Mouse (Mus musculus) C2C12 (cell line): ENCODE results near the gene E2f4.

Experiments
- CEBPB ChIP-seq: IDR thresholded peaks from one replicate; pipeline ENCODE4 v1.6.1; 2011; ENCODE audit warnings: low read depth, mild to moderate bottlenecking, control low read depth, moderate library complexity
- CTCF ChIP-seq: IDR thresholded peaks from one replicate; pipeline ENCODE4 v1.5.1; 2011; ENCODE audit not compliant: control insufficient read depth, insufficient read depth, insufficient read length
- FOSL1 ChIP-seq: IDR thresholded peaks from one replicate; pipeline ENCODE4 v1.8.0; 2011; ENCODE audit warnings: mild to moderate bottlenecking, low read length; ENCODE audit not compliant: poor library complexity, insufficient read depth, severe bottlenecking
- MAX ChIP-seq: IDR thresholded peaks from one replicate; pipeline ENCODE4 v1.6.1; 2011; ENCODE audit warnings: mild to moderate bottlenecking, control low read depth
- MYOD1 ChIP-seq: IDR thresholded peaks from one replicate; pipeline ENCODE4 v1.6.1; 2011; ENCODE audit warnings: low read depth; ENCODE audit not compliant: control insufficient read depth, insufficient read length
- MYOG ChIP-seq: IDR thresholded peaks from one replicate; pipeline ENCODE4 v1.6.1; 2011; ENCODE audit not compliant: control insufficient read depth, insufficient read length; ENCODE audit errors: extremely low read depth
- USF1 ChIP-seq: IDR thresholded peaks from one replicate; pipeline ENCODE4 v1.6.1; 2011; ENCODE audit warnings: low read depth, mild to moderate bottlenecking, control low read depth, moderate library complexity

DNA sequence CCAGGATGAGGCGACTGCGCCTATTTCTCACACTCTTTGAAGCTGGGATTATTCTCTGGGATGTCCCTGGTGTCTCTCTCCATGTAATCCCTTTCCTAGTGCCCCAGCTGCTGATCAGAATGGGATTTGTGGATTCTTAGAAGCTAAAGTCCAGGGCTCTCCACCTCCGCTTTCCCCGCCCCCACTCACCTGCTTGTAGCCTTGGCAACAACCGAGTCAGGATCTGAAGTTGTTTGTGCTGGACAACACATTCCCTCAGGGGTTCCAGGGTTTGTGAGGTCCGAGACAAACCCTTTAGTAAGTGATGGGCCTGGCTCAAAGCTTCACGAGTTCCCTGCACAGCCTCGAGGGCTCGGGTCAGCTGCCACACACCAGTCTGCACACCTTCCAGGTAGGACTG is 2.7 kb upstream of the E2f4 start:
- TF ChIP-seq CTCF: no peak
- TF ChIP-seq MAX: no peak
- no peak for TF ChIP-seq CEBPB
- TF ChIP-seq MYOD1: no peak
- TF ChIP-seq MYOG: no peak
- no peak for TF ChIP-seq FOSL1
- no peak for TF ChIP-seq USF1
